Mouse (Mus musculus) cerebellum, adult 11-12 months (tissue): Measurements from ENCODE around the gene Acsbg2.

Experiments
- DNase-seq: peaks from one replicate; pipeline ENCODE4 v3.0.0; 2022

Acsbg2 gene

DNA sequence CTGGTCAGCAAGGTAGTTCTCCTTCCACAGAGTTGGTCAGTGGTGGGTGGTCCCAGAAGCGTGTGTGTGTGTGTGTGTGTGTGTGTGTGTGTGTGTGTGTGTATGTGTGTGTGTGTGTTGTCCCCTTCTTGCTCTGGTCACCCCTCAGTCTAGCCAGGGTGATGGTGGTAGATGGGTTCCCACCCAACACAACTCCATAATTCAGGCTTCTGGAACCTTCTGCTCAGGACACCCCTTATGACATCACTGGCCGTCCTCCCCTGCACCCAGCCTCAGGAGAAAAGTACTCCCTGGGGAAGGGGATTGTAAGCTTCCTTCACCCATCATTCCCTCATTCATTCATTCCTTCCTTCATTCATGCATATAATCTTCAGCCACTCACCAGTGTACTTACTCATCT lies at the start of gene Acsbg2:
TSS of gene Acsbg2 (minus strand) at position 211 of the 400 bp plus-strand sequence.
- no peak for DNase-seq

DNA sequence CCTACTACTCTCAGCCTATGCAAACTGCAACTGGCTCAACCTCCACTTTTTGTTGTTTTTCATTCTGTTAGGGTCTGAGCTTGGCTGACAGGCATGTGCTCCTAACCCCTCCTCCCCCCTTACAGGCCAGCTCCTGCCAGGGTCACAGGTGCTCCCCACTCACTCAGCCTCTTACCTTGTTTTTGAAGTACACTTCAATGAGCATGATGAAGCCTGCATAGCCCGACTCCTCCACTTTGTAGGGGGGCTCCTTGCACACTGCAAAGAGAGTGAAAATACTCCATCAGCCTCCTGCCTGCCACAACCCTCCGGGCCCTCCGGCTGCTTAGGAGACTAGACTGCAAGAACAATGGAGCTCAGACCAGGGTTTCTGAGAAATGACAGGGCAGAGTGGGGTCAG lies 45.5 kb upstream of the Acsbg2 start:
- DNase-seq: no peak

DNA sequence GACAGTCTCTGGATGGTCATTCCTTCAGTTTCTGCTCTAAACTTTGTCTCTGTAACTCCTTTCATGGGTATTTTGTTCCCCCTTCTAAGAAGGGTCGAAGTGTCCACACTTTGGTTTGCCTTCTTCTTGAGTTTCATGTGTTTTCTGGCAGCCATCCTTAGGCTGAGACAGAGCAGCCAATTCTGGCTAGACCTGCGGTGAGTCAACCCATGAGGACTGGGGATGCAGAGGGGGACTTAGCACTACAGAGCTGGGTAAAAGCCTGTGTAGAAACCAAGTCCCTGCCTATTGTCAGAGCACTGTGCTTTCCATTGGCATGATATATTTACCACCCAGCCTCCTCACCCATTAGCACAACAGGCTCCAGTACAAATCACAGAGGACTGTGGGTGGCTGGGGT lies 42.9 kb upstream of the Acsbg2 start:
- DNase-seq: no peak

DNA sequence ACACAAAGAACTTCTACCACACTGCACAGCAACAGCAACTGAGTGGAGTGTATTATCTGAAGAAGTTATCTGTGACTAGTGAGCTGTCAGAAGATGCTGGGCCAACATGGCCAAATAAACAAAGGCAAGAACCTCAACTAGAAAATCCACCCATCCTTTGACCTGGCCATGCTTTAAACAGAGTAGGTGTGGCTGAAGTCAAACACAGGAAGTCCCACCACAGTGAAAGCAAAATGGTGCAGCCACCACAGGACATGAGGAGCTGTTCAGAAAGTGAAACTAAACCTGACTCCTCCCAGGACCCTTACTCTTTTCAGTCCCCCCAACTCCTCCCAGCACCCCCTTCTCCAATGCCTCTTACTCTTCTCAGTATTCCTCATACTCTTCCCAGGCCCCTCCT lies 39.2 kb upstream of the Acsbg2 start:
- DNase-seq: no peak

DNA sequence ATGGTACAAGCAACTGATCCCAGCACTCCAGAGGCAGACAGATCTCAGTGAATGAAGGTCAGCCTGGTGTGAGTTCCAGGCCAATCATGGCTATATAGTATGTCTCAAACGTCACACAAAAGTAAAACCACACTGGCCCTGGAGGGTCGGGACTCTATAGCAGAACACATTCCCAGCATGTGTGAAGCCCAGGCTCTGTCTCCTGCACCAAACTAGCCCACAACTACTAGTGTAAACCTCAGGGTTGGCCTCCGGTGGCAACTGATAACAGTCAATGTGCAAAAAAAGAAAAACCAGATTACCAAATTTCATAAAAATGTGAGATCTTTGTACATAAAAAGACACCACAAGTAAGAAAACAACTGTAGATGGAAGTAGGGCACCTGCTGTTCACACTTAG lies 38.8 kb upstream of the Acsbg2 start:
- DNase-seq: no peak

DNA sequence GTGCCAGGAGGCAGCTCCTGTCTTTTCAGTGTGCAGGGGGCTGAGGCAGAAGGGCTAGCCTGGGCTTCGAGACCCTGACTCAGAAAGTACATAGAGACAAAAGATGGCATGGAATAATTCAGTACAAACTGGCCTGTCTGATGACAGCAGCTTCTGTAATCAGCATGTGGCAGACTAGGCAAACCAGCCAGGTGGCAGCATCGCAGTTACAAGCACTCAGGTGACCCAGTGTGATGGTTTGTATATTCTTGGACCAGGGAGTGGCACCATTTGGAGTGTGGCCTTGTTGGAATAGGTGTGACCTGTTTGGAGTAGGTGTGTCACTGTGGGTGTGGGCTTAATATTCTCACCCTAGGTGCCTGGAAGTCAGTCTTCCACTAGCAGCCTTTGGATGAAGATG lies 35.5 kb upstream of the Acsbg2 start:
- DNase-seq: peak; percentile 45

DNA sequence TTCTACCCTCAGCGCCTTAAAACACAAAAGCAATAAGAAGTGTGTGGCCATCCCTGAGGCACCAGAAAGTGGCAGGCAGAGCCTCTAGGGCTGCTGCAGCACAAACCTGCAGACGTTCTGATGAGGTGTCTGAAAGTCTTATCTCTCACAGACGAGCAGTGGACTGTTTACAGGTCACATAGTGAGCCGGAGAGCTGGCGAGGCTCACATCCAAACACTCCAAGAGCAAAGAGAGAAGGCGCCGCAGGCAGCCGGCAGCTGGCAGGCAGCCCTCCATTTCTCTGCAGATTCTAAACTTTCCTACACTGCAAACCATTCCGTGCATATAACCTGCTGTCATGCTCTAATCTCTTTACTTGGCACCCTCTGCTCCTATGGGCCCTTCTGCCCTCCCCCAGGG lies 33.6 kb upstream of the Acsbg2 start:
- no peak for DNase-seq

DNA sequence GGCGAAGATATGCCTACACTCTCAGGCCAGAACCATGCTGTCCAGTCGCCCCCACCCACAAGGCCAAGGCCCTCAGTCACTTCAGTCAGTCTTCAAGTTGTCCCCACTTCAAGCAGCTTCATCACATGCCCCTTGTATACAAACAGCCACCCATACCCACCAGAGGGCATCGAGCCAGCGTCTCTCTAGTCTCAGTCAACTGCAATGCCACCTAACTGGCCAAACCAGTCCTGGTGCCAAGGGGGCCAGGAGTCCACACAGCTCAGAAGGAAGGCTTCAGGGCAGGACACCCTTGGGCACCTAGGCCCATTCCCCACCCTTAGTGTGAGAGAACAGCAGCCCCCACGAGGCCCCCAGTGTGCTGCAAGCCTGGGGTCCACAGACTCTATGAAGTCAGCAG lies 32.8 kb upstream of the Acsbg2 start:
- DNase-seq: no peak

DNA sequence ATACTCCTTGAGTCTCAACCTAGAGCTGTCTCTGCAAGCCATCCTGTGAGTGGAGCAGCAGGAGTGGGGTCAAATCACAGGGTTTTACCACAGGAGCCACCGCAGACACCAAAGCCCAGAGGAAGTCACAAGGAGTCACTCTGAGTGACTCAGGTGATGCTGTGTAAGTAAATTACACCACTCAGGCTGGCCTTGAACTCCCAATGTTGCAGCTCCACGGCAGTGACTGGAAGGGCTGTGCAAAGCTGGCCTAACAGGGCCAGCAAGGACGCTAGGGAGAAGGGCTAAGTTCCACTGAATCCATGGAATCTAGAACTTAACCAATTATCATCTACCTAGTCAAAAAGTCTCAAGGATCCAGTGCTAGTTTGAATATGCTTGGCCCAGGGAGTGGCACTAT lies 31.9 kb upstream of the Acsbg2 start:
- no peak for DNase-seq

DNA sequence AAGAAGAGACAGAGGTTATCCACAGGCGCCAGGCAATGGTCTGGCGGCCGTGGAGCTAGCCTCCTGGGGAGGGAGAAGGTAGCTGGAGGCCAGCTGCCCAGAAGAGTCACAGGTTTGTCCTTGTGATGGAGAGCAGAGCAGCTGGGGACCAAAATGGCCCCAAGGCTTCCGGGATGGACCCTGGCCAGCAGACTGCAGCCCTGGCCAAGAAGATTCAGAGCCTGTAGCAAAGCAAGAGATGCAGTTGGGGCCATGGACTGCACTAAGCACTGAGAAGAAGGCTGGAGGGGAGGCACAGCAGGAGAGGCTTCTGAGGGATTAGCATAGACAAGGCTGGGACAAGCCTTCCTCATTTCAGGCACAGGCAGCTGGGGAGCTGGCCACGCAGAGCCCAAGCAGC lies 28.5 kb upstream of the Acsbg2 start:
- no peak for DNase-seq

DNA sequence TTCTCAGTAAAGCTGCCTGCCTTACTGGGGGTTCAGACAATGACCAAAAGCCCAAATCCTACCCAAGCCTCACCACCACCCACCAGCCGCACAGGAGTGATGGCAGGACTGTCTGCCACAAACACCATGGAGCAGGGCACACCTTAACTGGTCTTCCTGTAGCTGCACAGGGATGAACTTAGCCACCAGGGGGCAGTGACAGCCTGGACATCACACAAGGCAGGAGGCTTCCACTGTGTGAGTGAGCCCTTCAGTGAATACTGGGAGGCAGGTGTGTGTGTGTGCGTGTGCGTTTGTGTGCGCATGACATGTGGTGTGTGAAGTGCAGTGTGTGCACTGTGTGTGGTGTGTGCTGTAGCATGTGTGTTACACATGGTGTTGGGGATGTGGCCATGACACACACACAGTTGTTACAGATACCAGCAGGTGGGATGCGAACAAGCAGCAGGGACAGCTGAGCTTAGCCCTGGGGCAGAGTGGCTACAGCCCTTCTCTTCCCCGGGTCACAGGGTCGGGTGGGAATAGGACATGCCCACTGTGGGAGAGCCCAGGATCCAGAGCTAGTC lies 23.5 kb upstream of the Acsbg2 start:
- peak; percentile 73 for DNase-seq

DNA sequence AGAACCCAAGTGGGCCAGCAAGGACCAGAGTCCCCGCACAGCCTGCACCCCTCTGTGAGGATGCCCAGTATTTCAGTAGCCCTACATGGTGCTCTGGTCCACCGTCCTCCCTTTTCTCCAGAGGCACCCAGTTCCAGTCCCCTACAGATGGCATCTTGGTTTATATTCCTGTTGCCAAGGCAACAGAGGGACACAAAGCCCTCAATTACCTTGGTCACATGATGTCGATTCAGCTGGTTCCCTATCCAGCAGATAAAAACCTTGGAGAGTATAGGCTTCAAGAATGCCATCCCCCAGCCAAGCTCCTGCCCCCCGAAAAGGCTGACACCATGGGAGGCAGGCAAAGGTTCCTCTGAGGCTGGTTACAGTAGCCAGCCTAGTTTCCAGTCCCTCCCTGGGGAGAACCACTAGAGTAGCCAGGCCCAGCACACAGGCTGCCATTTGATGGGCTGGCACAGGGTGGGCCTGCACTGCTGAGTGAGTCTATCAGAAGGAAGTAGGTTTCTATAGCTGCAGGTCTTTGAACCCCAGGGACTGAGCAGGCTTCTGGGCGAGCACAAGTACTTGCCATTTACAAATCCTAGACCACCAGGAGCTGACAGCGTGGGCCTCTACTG lies 22.4 kb upstream of the Acsbg2 start:
- DNase-seq: no peak

DNA sequence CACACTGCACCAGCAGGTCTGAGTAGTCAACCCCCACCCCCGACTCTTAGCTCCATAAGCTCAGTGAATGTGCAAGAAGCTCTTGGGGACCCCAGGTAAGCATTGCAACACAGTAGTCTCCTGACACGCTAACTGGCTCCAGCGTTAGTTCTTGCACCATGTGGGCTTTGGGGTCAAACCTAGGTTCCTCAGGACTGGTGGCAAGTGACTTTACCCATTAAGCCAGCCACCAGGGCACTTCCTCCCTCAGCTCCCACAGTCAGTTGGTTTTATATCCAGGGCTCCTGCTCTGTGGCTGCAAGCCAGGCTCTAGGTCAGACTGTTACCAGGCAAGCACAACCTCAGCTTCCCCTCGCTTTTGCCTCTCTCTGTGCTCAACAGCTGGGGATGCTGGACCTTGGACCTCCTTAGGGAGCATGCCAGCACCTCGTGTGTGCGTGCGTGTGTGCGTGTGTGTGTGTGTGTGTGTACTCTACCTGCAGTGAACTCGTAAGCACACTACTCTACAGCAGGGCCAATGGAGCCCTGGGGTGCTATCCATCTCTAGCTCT lies 21.2 kb upstream of the Acsbg2 start:
- no peak for DNase-seq

DNA sequence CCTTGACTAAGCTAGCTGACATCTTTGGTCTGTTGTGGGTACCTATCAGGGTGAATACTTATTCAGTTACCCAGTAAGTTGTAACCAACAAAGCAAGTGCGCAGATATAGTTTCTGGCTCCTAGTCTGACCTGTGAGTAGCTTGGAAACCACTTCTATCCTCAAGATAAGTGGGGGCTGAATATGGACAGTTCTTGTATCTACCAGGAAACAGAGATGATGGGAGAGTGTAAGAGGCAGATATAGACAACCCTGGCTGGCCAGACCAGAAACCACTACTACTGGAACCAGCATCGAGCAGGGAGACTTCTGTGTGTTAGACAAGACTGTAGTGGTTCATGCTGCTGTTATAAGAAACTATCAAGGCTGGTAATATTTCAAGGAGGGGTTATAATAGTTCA lies 15.8 kb upstream of the Acsbg2 start:
- no peak for DNase-seq

DNA sequence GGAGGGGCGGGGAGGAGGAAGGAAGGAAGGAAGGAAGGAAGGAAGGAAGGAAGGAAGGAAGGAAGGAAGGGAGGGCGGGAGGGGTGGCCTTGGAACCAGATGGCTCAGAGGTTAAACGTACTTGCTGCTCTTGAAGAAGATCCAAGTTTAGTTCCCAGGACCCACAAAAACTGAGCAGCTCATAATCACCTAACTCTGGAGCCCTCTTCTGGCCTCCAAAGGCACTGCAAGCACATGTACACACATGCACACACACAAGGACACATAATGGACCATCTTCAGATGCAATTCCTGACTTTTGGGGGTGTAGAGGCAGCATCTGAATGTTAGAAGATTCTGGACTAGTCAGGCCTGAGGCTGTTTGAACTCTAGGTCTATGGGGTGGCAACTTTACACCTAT lies 13.8 kb upstream of the Acsbg2 start:
- DNase-seq: no peak

DNA sequence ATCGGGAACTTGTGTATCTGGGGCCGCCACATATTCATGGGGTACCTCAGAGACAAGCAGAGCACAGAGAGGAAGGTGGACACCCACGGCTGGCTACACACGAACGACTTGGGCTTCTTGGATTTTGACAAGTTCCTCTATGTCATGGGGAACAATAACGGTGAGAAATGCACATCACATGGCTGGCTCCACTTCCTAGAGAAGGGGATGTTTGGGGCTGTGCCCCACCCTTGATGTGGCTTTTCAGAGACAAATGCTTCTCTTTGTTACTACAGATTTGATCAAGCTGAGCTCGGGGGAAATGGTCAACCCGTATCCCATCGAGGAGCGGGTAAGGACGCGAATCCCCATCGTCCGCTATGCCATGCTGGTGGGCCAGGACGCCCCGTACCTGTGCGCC lies 10.6 kb upstream of the Acsbg2 start:
- DNase-seq: no peak

DNA sequence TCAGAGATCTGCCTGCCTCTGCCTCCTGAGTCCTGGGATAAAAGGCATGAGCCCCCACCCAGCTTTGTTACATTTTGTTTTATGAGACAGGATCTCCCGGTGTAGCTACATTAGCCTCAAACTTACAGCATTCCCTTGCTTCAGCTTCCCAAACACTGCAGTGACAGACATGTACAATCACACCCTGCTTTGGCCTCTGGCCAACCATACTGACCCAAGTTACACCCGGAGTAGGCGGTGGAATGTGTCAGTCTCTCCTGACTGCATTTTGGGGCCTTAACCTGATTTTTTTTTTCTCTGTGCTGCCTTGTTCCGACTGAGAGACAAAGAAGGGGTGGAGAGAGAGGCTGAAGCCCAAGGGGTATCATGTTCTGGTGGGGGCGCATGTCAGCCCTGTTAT lies 10.1 kb upstream of the Acsbg2 start:
- no peak for DNase-seq

DNA sequence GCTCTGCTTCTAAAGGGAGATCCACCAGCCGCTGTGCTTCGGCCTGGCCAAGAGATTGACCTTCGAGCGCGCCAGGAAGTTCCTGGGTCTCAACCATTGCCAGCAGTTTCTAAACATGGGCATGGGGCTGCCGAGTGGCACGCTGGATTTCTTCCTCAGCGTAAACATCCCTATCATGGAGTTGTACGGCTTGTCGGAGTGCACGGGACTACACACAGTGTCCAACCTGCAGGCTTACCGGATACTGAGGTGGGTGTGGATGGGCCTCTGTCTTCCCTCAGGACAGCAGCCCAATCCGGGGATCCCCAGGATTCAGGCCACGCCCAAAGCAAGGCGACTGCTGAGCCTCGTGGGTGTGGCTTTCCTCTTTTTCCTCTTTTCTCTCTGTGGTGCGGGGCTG lies 9.4 kb upstream of the Acsbg2 start:
- no peak for DNase-seq

DNA sequence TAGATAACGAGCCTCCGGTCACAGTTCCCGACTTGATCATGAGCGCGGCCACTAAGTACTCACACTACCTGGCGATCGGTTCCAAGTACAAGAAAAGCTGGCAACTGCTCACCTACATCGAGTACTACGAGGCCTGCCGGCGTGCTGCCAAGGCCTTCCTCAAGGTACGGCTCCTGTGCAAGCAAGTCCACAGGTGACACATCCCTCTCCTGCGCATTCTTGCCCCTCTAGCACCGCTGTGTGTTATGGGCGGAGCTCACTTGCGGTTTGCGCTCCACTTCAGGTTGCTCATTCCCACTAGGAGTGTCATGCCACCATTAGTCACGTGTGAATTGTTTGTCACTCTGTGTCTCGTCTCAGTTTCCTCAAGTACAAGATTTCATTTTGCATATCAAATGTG lies 3.2 kb upstream of the Acsbg2 start:
- no peak for DNase-seq

DNA sequence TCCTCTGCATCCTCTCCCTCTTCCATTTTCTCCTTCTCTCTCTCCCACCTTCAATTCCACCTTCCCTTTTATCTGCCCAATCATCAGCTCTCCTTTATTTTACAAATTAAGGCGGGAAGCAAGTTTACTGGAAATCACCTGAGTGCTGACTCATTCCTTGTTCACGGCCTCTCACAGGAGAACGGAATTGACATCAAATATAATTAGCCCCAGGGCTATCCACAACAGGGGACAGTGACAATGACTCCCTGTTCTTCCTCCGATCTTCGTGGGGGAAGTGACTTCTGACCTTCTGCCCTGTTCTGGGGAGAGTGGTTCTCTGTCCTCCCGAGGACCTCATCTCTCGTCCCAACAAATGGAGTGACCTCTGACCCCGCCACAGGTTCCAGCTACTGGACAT lies 2.7 kb upstream of the Acsbg2 start:
- DNase-seq: no peak

DNA sequence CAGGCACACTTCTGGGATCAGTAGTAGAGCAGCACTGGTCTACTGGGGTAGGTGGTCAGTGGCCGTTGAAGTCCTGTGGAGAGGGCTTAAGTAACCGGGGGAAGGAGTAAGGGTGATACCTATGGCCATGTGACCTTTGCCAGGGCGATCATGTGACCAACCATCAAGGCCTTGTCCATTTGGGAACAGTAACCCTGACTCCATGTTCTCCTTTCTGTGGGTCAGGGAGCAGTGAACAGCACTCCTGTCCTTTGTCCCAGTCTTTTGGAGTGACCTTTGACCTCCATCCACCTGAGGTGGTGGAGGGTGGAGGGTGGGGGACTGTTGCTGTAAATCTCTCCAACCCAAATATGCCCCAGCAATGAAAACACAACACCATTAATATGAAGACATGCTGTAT lies 2.2 kb upstream of the Acsbg2 start:
- no peak for DNase-seq

DNA sequence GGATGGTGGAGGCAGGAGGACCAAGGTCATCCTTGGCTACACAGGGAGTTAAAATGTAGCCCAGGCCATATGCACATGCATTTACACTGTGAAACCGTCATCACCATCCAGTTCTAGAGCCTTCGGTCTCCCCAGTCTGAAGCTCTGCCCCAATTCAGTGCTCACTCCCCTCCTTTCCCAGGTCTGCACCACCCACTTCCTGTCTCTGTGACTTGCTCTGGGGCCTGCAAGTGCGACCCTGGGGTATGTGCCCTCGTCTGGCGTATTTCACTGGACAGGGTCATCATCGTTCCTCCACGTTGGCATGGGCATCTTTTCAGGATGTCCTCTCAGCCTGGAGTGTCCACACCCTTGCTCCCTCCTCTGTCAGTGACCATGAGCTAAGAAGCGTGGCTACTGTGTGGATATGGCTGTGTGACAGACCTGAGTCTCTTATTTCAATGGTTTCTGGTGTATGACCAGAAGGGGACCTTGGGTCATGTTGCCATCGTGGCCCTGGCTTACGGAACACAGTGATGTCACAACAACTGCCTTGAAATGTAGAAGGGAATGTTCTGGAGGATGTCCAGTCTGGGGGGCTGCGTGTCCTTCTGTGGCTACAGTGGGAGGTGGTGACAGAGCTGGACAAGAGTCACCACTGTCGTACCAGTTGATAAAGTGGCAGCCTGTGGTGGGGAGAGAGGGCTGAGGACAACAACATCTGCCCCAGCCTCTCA lies 847 bp upstream of the Acsbg2 start, which contains the start of gene 1700061G19Rik:
TSS of gene 1700061G19Rik (plus strand) at position 542 of the 716 bp plus-strand sequence.
- DNase-seq: no peak

DNA sequence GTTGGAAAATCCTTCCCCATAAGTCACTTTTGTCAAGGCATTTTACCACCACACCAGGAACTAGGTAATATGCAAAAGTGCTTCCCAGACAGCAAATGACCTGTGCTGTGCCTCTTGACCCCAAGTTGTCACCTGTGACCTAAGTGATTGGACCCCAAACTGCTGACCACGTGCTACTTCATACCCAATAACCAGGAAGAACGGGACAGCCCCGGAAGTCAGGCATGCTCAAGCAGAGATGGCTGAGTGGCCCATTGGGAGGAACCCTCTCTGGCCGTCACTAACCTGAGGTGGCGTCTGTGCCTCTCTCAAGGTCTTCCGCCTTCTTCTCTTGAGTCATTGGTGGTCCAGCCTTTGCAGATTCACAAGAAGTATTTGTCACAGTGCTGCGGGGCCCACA lies 1.7 kb downstream of the Acsbg2 start:
- no peak for DNase-seq

DNA sequence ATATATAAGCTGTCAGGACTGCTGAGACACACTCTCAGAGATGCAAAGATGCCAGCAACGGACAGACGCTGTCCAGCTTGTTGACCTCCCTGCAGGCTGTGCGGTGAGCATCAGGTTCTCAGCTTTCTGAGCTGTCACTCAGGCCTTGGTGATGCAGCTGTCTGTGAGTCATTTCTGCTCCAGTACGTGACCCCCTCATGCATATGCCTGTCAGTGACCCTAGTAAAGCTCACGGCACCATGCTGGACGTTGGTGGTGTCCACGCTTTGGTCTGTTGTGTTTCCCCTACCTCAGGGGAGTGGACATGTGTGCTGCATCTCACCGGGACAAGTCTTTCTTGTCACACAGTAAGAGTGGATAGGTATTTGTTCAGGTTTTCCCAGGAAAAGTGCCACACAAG lies 2.5 kb downstream of the Acsbg2 start:
- no peak for DNase-seq
